Mouse (Mus musculus) thymus, adult 2 months (tissue): ENCODE data around the gene Nectin3.
"Not testable (repeated sequence)": the region's sequence is repeated elsewhere in the genome, so short reads cannot be mapped to it uniquely, and the experiment has no call there.

Experiments used
- CTCF ChIP-seq: fragments of 200-500 bp; IDR thresholded peaks from 2 replicates; pipeline ENCODE4 v1.5.1; 2012; ENCODE audit warnings: mild to moderate bottlenecking, control low read depth, low read length, moderate library complexity, borderline replicate concordance; ENCODE audit not compliant: control insufficient read depth, poor library complexity, insufficient read depth; ENCODE audit errors: extremely low read depth
- POLR2A ChIP-seq: fragments of 200-500 bp; IDR thresholded peaks from 2 replicates; pipeline ENCODE4 v1.6.1; 2012; ENCODE audit warnings: mild to moderate bottlenecking, low read length, control low read depth, moderate library complexity; ENCODE audit not compliant: control insufficient read depth, poor library complexity, insufficient read depth; ENCODE audit errors: extremely low read depth

GRCm38 (mm10) chr16:46357658-46358057 lies 140.7 kb downstream of the Nectin3 start:
- not testable (repeated sequence) for TF ChIP-seq POLR2A, CTCF
